Mouse (Mus musculus): ENCODE results near the gene Ppp1r36.
"Not testable (repeated sequence)": the region's sequence is repeated elsewhere in the genome, so short reads cannot be mapped to it uniquely, and the experiment has no call there.

Gene Ppp1r36

GRCm38 (mm10) chr12:76401674-76402073, 15.7 kb upstream of the Ppp1r36 start:
- peak in 1 of 2 experiments; percentile 19 for DNase-seq

GRCm38 (mm10) chr12:76402991-76403885, 14.1 kb upstream of the Ppp1r36 start:
- peak in 1 of 2 experiments; percentile 15 for DNase-seq

- peak; percentile 100 for DNase-seq
These were observed 13.3 kb upstream of the Ppp1r36 start, which contains the start of gene Hspa2 for GRCm38 (mm10) chr12:76403886-76404537. TSS of gene Hspa2 (plus strand) at chr12:76404176.

- DNase-seq: no peak
These were observed 12.5 kb upstream of the Ppp1r36 start for GRCm38 (mm10) chr12:76404836-76405182.

GRCm38 (mm10) chr12:76405183-76405970, 12.0 kb upstream of the Ppp1r36 start:
- DNase-seq: peak; percentile 65 to 71

- DNase-seq: peak; percentile 26 to 47
These were observed 11.4 kb upstream of the Ppp1r36 start for GRCm38 (mm10) chr12:76405971-76406370.

GRCm38 (mm10) chr12:76407184-76407583, 10.2 kb upstream of the Ppp1r36 start:
- no peak for DNase-seq

GRCm38 (mm10) chr12:76409166-76409565, 8.2 kb upstream of the Ppp1r36 start:
- DNase-seq: no peak

GRCm38 (mm10) chr12:76415383-76416010, 1.8 kb upstream of the Ppp1r36 start:
- DNase-seq: no peak

- DNase-seq: no peak
These were observed 1.0 kb downstream of the Ppp1r36 start for GRCm38 (mm10) chr12:76418346-76418745.

- no peak for DNase-seq
These were observed 7.9 kb downstream of the Ppp1r36 start for GRCm38 (mm10) chr12:76425256-76425655.

- DNase-seq: no peak
These were observed 10.2 kb downstream of the Ppp1r36 start for GRCm38 (mm10) chr12:76427546-76427945.

GRCm38 (mm10) chr12:76430879-76431406, 13.6 kb downstream of the Ppp1r36 start:
- DNase-seq: peak in 1 of 2 experiments; percentile 14

GRCm38 (mm10) chr12:76431431-76431830, 14.1 kb downstream of the Ppp1r36 start:
- no peak for DNase-seq

GRCm38 (mm10) chr12:76434111-76434510, 16.8 kb downstream of the Ppp1r36 start:
- no peak for DNase-seq

- peak in 1 of 2 experiments; percentile 6 for DNase-seq
These were observed 17.7 kb downstream of the Ppp1r36 start for GRCm38 (mm10) chr12:76435084-76435483.

GRCm38 (mm10) chr12:76435549-76435948, 18.2 kb downstream of the Ppp1r36 start:
- DNase-seq: no peak

- not testable (repeated sequence) for DNase-seq
These were observed 26.1 kb downstream of the Ppp1r36 start for GRCm38 (mm10) chr12:76443488-76443887.

- no peak for DNase-seq
These were observed 27.0 kb downstream of the Ppp1r36 start for GRCm38 (mm10) chr12:76444359-76444772.

- no peak for DNase-seq
These were observed 27.5 kb downstream of the Ppp1r36 start for GRCm38 (mm10) chr12:76444862-76445261.

GRCm38 (mm10) chr12:76446201-76446600, 28.9 kb downstream of the Ppp1r36 start:
- no peak for DNase-seq

- no peak for DNase-seq
These were observed 30.8 kb downstream of the Ppp1r36 start for GRCm38 (mm10) chr12:76448127-76448526.

Data from cerebellum, postnatal 10 days (tissue).